Mouse (Mus musculus): Measurements from ENCODE around the gene Tigar.

The Tigar gene

GRCm38 (mm10) chr6:127094565-127094964, 14.8 kb downstream of the Tigar start:
- no peak for ATAC-seq (ENCODE audit: insufficient number of reproducible peaks, low FRiP score, low TSS enrichment)

GRCm38 (mm10) chr6:127086739-127087138, 22.6 kb downstream of the Tigar start:
- ATAC-seq (ENCODE audit: insufficient number of reproducible peaks, low FRiP score, low TSS enrichment) = no peak

DNA sequence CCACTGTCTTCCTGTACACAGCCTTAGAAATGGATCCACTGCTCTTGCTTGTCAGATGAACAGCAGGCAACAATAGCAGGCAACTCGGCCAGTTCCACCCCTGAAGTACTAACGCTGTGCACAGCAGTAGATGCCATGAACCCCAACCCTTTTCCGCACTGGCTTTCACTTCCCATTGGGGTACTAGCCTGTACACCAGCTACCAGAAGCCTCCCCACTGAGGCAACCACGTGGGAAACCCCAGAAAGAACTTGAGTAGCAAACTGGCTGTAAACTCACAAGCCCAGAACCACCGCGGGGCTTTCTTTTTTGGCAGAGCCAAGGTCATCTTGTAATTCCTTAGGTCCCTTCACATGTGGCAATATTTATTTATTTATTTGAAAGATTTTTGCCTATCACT, 27.5 kb downstream of the Tigar start:
- no peak for ATAC-seq (ENCODE audit: insufficient number of reproducible peaks, low FRiP score, low TSS enrichment)

- peak; percentile 90 for ATAC-seq (ENCODE audit: insufficient number of reproducible peaks, low FRiP score, low TSS enrichment)
Observed at GRCm38 (mm10) chr6:127079867-127080731, 29.3 kb downstream of the Tigar start.

GRCm38 (mm10) chr6:127072817-127073216, 36.5 kb downstream of the Tigar start, which contains the start of gene Fgf23:
Gene Fgf23 (plus strand): TSS chr6:127072902.
- ATAC-seq (ENCODE audit: insufficient number of reproducible peaks, low FRiP score, low TSS enrichment) = no peak

DNA sequence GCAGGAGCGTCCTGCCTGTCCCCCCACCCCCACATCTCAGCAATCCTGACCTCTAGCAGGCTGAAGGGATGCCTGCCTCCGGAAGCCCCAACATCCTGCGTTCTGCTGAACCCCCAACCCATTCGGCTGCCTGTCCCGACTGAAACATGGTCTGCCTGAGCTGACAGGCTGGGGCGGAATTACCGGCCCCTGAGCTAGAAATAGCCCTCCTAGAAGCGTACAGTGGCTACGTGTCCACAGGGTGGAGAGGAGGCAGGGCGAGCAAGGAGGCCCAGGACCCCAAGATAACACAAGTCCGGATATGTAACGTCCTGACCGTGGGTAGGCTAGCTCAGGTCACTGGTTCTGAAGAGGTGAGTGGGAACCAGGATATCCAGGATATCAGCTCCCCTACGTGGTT, 44.5 kb downstream of the Tigar start:
- no peak for ATAC-seq (ENCODE audit: insufficient number of reproducible peaks, low FRiP score, low TSS enrichment)

DNA sequence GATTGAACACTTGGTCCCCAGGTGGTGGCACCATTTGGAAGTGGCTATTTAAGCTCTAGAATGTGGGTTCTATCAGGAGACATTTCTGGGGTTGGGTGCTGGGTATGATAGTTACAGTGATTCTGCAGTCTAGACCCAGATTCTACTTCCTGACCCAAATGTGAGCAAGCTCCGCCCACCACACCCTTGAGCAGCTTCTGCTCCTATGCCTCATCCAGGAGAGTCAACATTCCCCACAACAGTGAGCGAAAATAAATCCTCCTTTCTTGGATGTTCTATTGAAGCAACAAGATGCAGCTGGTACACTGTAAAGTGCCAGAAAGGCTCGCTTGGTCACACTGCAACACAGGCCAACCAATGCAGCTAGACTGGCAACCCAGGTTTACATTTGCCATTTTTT, 45.4 kb downstream of the Tigar start:
- ATAC-seq (ENCODE audit: insufficient number of reproducible peaks, low FRiP score, low TSS enrichment) = no peak

DNA sequence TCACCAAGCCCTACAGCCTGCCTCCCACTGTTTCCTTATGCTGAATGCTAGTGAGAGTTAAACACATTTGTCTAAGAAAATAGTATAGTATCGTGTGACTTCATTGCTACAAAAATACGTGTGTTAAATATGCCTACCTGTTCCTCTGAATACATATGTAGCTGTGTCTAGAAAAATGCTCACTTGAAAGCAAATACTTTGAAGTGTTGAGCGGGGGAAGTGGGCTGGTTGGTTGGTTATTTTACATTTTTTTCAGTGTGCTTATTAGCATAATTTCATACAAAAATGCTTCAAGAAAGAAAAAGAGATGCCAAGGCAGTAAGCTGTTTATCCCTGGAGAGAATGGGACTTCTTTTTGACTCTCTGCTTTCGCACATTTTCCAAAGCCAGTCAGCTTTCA, 49.4 kb downstream of the Tigar start:
- no peak for ATAC-seq (ENCODE audit: insufficient number of reproducible peaks, low FRiP score, low TSS enrichment)

DNA sequence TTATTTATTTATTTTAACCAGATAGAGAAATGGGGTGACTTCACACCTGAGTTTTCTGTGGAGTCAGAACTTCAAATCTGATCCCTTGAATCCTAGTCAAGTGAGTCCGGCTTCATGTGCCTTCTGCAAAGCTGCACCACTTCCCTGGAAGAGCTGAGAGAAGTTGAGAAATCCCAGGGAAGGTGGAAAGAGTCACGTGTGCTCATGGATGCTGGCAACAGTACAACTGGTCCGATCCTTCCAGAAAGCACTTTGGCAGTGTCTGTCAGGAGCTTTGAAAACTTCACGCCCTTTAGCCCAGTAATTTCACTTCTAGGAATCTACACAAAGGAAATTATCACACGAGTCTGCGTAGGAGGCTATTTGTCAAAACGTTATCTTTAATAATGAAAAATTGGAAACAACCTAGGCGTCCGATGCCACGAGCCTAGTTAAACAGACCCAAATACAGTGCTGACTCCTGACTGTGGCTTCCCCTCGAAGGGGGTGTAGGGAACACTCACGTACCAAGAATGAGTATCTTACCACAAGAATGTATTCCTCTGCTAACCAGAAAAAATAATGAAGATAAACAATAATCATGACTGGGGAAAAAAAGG, 52.3 kb downstream of the Tigar start:
- ATAC-seq (ENCODE audit: insufficient number of reproducible peaks, low FRiP score, low TSS enrichment) = no peak

GRCm38 (mm10) chr6:127050847-127051246, 58.5 kb downstream of the Tigar start:
- no peak for ATAC-seq (ENCODE audit: insufficient number of reproducible peaks, low FRiP score, low TSS enrichment)

DNA sequence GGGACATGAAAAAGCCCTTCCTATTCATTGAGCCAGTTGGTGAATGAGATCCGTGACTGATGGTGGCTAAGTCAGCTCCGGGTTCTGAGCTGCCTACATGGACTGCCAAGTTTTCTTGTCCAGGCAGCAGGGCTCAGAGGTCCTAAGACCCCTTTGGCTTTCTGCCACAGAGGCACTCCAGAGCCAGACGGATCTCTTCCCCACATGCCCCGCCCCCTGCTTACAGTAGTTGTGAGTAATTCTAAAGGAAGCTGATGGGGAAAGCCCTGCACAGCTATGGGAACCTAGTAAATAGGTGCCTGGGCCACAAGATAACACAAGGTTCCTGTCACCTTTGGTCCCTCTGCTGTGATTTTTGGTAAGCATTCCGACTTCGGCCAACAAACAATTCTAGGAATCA, 64.4 kb downstream of the Tigar start:
- no peak for ATAC-seq (ENCODE audit: insufficient number of reproducible peaks, low FRiP score, low TSS enrichment)
